Mouse (Mus musculus) layer of hippocampus, adult 18-20 months (tissue): ENCODE data around the gene Tti1. TPM values are rescaled to one million over a fixed set of nuclear protein-coding genes. Genes with fewer than 3 reads are reported as not detected.
A peak's percentile ranks its signal among the peaks of the same experiment; 100 is the strongest.
"Not testable (repeated sequence)": the region's sequence is repeated elsewhere in the genome, so short reads cannot be mapped to it uniquely, and the experiment has no call there.

Experiments used
- DNase-seq, 2 experiments: peaks; one replicate each; pipeline ENCODE4 v3.0.0; 2022; ENCODE audit warnings: low spot score in 2 of 2
- long read RNA-seq: library from polyadenylated mRNA; stranded (forward); transcript quantifications from one replicate; pipeline ENCODE4 v2.0.0, GENCODE M21; 2021
- total RNA-seq, 2 experiments: library from RNA; stranded (reverse); gene quantifications; 2 replicates each; pipeline ENCODE4 v1.2.3; 2021

The Tti1 gene
- 10 to 100 TPM; 22.8 to 23.1 TPM for total RNA-seq
- long read RNA-seq, transcript Tti1-201 (8 exons, 3,830 nt): major isoform, 24 of 27 reads
- long read RNA-seq, partial matches to known transcripts: 0 of 27 reads
- long read RNA-seq, other reads (novel, unspliced or antisense): 1 of 27 reads

GRCm38 (mm10) chr2:158028354-158028863, at the start of gene Tti1, which contains the start of gene Rprd1b:
Gene Tti1 (minus strand): TSS chr2:158028433.
Gene Rprd1b (plus strand): TSS chr2:158028497.
- DNase-seq: peak; percentile 92 to 95

- no peak for DNase-seq
Observed at GRCm38 (mm10) chr2:158077981-158078380, 49.7 kb upstream of the Tti1 start.

GRCm38 (mm10) chr2:158076690-158077089, 48.5 kb upstream of the Tti1 start:
- DNase-seq: no peak

- DNase-seq: no peak
Observed at GRCm38 (mm10) chr2:158074835-158075234, 46.6 kb upstream of the Tti1 start.

GRCm38 (mm10) chr2:158071633-158071995, 43.4 kb upstream of the Tti1 start:
- no peak for DNase-seq

- no peak for DNase-seq
Observed at GRCm38 (mm10) chr2:158070885-158071632, 42.8 kb upstream of the Tti1 start.

GRCm38 (mm10) chr2:158068444-158068971, 40.3 kb upstream of the Tti1 start:
- DNase-seq: no peak

GRCm38 (mm10) chr2:158067260-158067824, 39.1 kb upstream of the Tti1 start:
- DNase-seq: no peak

GRCm38 (mm10) chr2:158066456-158066855, 38.2 kb upstream of the Tti1 start:
- no peak for DNase-seq

GRCm38 (mm10) chr2:158065064-158065463, 36.8 kb upstream of the Tti1 start:
- no peak for DNase-seq

GRCm38 (mm10) chr2:158064571-158065048, 36.4 kb upstream of the Tti1 start:
- DNase-seq: peak in 1 of 2 experiments; percentile 50

GRCm38 (mm10) chr2:158063036-158063435, 34.8 kb upstream of the Tti1 start:
- no peak for DNase-seq

- DNase-seq: no peak
Observed at GRCm38 (mm10) chr2:158059666-158060105, 31.5 kb upstream of the Tti1 start.

- DNase-seq: peak; percentile 75 to 88
Observed at GRCm38 (mm10) chr2:158058534-158058933, 30.3 kb upstream of the Tti1 start.

- DNase-seq: no peak
Observed at GRCm38 (mm10) chr2:158057030-158057429, 28.8 kb upstream of the Tti1 start.

GRCm38 (mm10) chr2:158055383-158055782, 27.1 kb upstream of the Tti1 start:
- not testable (repeated sequence) for DNase-seq

GRCm38 (mm10) chr2:158054596-158054995, 26.4 kb upstream of the Tti1 start:
- no peak for DNase-seq

GRCm38 (mm10) chr2:158050116-158050515, 21.9 kb upstream of the Tti1 start:
- DNase-seq: no peak

- DNase-seq: no peak
Observed at GRCm38 (mm10) chr2:158048718-158049117, 20.5 kb upstream of the Tti1 start.

- DNase-seq: peak; percentile 12 to 59
Observed at GRCm38 (mm10) chr2:158047903-158048302, 19.7 kb upstream of the Tti1 start.

- DNase-seq: no peak
Observed at GRCm38 (mm10) chr2:158046186-158046585, 18.0 kb upstream of the Tti1 start.

GRCm38 (mm10) chr2:158043504-158043903, 15.3 kb upstream of the Tti1 start:
- no peak for DNase-seq
